Mouse (Mus musculus): ENCODE data around the gene Gstt2.

The Gstt2 gene

DNA sequence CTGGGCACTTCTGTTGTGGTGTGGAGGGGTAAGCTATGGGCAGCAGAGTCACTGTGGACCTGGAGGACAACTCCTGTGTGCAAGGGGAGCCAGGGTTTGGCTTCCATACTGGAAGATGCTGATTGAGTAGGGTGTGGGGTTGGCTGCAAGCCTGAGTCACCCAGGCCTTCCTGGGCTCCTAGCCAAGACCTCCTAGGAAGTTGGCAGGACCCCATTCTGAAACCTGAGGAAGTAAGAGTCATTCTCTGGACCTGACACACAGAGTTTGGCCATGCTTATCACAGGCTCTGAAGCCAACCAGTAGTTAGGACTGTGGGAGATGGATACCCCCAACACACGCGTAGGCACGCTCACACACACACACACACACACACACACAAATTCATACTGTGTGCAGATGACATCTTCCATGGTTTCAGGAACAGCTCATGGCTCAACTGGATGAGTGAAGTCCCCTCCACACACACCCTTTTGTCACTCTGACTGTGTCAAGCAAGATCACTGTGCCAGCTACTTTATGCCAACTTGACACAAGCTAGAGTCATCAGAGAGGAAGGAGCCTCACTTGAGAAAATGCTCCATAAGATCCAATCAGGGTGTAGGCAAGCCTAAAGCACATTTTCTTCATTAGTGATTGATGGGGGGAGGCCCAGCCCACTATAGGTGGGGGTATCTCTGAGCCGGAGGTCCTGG lies 9.4 kb downstream of the Gstt2 start:
- DNase-seq (ENCODE audit: low spot score in 2 of 2) = peak in 1 of 2 experiments; percentile 37

DNA sequence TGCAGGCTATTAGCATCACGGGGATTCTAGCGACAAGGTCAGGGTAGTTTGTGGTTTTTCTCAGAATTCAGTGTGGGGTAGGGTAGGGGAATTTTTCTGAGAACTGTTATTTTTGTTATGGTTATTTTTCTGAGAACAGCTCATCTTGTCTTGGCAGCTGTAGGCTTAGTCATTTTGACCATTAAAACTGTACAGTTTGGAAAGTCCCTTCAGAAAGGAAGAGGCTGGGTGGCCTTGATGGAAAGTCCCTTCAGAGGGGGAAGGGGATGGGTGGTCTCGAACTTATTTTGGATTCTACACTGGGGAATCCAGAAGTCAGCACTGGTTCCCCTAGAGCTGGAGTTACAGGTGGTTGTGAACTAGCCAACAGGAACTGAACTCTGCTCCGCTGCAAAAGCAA lies 12.7 kb downstream of the Gstt2 start:
- DNase-seq (ENCODE audit: low spot score in 2 of 2) = no peak

- DNase-seq (ENCODE audit: low spot score in 2 of 2) = no peak
Measured at GRCm38 (mm10) chr10:75823782-75824181, 13.4 kb downstream of the Gstt2 start.

DNA sequence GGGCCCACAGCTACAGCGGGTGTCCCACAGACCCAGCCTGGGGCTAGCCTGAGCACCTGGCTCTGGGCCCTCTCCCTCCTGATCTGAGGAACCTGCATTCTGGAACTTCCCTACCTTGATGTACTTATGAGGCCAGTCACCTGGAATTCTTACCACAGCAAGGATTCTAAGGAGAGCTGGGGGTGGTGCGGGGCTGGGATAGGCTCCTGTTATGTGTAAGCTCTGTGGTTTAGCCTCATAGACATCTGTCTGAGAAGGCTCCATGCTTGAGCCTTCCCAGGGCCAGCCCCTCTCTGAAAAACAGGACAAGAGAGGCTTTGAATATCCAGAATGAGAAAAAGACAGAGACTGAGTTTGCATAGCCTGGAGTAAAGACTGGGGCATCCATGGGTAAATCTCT lies 14.8 kb downstream of the Gstt2 start, which contains the start of gene Gstt4:
TSS of gene Gstt4 (minus strand) at position 101 of the 400 bp plus-strand sequence.
- DNase-seq (ENCODE audit: low spot score in 2 of 2) = no peak

DNA sequence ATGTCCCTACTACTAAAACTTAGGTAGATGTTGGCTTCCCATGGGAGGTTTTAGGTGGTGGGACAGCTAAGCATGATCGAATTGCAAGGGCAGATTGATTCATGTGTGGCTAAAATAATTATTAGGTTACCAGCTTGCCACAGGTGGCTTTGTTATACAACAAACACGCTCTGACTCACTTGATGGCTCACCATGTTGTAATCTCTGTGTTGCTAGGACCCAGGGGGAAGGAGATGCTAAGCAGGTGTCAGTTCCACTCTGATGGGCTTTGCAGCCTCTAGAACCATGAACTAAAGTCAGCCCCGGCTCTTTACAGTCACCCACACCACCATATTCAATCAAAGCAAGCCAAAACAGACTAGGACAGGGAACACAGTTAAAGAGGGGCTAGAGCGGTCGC lies 17.3 kb downstream of the Gstt2 start:
- DNase-seq (ENCODE audit: low spot score in 2 of 2) = no peak

- no peak for DNase-seq (ENCODE audit: low spot score in 2 of 2)
Measured at GRCm38 (mm10) chr10:75818641-75819040, 18.6 kb downstream of the Gstt2 start.

DNA sequence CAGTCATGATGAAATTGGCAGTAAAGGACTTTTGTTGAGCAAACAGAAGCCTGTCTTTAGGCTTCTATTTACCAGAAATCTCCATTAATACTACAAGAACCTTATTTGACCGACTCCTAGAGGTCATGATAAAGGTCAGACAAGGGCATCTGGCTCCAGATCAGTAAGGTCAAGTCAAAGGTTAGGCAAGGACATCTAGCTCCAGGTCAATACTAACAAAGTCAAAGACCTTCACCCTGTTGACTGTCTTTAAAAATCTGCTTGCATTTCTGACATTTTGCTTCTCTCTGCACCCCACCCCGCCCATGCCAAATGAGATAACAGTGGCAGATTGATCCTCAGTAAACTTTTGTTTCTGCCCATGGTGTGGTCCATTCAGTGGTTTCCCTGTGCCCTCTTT lies 33.0 kb downstream of the Gstt2 start:
- DNase-seq (ENCODE audit: low spot score in 2 of 2) = no peak

DNA sequence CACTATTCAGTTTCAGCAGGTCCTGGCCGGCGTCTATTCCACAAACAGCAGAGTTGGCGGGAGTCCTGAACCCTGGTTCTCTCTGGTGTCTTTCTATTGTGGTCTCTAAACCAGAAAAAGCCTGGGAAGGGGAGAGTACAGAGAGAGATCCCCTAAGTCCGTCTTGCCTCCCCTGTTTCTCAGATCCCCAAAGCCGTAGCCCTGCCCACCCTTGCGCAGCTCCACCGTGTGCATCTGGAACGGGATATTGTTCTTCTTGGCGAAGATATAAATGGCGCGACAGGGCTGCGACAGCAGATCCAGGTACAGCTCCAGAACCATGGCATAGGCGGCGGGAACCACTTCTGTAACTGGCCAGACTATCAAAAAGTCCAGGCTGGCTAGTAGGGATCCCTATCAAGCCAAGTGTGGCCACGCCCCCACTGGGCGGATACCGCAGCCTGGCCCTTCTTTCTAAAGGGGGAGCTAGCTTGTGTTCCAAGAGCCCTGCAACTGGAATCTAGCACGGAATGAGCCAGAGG lies 39.0 kb downstream of the Gstt2 start, which contains the start of gene Gstt1:
TSS of gene Gstt1 (minus strand) at position 409 of the 521 bp plus-strand sequence.
- DNase-seq (ENCODE audit: low spot score in 2 of 2) = peak; percentile 66 to 76

DNA sequence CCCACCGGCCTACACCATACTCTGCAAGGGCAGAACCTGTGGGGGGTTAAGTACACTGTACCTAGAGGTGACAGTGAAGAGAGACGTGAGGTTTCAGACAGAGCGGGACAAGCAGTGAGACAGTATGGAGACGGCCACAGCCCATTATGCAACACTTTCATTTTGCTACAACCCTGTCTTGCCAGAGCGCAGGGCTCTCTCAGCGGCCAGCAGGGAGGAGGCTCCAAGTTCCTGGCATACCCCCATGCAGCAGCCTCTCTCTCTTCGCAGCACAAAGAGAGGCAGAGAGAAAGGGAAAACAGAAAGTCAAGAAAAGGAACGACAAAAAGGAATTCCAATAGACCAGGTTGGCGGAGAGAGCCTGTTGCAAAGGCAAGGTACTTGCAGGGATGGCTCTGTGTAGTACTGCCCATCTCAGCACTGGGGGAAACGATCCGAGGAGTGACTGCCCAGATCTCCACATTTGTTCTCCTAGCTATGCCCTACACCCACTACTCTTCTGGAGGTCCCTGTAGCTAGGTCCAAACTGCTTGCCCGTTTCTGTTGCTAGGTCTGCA lies 39.5 kb downstream of the Gstt2 start:
- DNase-seq (ENCODE audit: low spot score in 2 of 2) = peak; percentile 39 to 68

GRCm38 (mm10) chr10:75796731-75797516 lies 40.3 kb downstream of the Gstt2 start:
- DNase-seq (ENCODE audit: low spot score in 2 of 2) = no peak

DNA sequence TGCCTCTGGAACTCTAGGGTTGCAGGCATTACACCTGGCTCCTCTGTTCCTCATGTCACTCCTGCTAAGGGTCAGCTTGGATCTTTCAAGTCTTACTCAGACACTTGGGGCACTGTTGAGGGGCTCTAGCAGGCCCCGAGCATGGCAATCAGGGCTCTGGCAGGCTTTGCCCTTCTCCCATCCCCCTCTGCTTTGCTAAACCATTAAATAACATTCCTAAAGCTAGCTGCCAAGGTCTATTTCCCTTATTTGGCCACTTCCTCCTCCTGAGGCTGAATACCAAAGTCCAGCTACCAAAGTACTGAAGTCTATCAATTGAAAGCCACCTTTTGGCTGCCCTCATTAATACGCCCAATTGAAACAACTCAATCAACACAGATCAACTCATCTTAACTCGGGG lies 42.3 kb downstream of the Gstt2 start:
- DNase-seq (ENCODE audit: low spot score in 2 of 2) = no peak

- DNase-seq (ENCODE audit: low spot score in 2 of 2) = no peak
Measured at GRCm38 (mm10) chr10:75790773-75791172, 46.5 kb downstream of the Gstt2 start.

DNA sequence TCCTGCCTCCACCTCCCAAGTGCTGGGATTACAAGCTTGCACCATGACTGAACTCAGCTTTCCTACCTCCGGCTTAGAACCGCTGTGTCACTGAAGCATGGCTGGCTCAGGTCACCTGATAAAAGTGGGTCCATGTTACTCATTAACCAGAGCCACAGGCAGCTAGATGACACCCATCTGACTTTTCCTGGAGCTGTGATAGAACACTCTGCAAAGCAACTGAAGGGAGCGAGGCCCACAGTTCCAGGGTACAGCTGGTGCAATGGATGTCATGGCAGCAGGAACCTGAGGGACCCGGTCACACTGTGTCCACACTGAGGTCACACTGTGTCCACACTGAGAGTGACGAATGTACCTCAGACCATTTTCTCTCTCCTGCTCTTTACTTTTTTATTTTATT lies 47.4 kb downstream of the Gstt2 start:
- no peak for DNase-seq (ENCODE audit: low spot score in 2 of 2)

DNA sequence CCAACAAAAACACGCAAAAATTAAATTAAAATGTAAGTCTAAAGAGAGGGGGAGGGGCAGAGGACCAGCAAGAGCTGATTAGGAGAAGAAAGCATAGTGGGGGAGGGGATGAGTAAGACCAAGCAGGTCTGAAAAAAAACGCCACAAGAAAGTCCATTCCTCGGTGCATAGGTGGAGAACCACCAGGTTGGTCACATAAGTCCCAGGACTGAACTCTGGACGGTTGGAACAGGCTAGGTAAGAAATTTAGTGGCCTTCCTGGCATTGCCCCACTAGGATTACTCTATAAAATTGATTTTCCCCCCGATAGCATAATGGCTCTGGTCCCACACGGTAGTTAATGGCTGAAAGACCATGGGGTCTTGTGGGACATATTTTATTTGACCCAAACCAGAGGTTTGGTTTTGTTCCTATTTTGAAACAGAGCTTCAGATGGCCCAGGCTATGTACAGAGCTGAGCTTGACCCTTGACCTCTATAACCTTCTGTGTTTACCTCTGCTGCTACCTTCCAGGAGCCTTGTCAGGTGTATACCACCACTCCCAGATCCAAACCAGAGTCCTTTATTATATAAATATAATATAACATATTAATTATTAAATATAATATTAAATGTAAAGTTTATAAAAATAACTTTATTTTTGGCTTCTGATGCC lies 48.0 kb downstream of the Gstt2 start:
- DNase-seq (ENCODE audit: low spot score in 2 of 2) = no peak

DNA sequence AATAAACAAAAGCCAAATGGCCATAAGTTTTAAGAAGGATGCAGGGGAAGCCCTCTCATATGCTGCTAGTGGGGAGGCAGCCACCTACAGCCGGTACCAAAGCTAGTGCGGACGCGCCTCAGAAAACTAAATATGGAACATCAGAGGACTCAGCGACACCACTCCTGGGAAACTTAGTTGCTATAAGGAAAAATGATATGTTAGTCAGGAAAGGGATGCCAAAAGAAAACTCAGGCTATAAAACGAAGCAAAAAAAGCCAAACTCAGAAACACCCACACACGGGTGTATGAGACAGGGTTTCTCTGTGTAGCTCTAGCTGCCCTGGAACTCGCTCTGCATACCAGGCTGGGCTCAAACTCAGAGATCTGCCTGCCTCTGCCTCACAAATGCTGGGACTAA lies 48.9 kb downstream of the Gstt2 start:
- no peak for DNase-seq (ENCODE audit: low spot score in 2 of 2)

GRCm38 (mm10) chr10:75785442-75785841 lies 51.8 kb downstream of the Gstt2 start:
- DNase-seq (ENCODE audit: low spot score in 2 of 2) = no peak
